Mouse (Mus musculus): ENCODE results near the gene Depdc7.

- TF ChIP-seq SRF (IDR thresholded peaks at IDR 0.05; ENCODE audit: control insufficient read depth, insufficient read length, low read depth), result no peak
- TF ChIP-seq POLR2AphosphoS2 (IDR thresholded peaks at IDR 0.05; ENCODE audit: insufficient read length, low read depth), result no peak
- TF ChIP-seq TCF12 (IDR thresholded peaks at IDR 0.05; ENCODE audit: insufficient read depth, poor library complexity, severe bottlenecking), result no peak
- no peak for TF ChIP-seq POLR2A (IDR thresholded peaks at IDR 0.05; ENCODE audit: insufficient read length, low read depth)
- no peak for TF ChIP-seq MYOD1 (IDR thresholded peaks at IDR 0.05; ENCODE audit: control insufficient read depth in 1 of 3, insufficient read length in 2 of 3, low read depth in 2 of 3)
- no peak for TF ChIP-seq CEBPB (IDR thresholded peaks at IDR 0.05; ENCODE audit: insufficient read depth, poor library complexity, severe bottlenecking)
- TF ChIP-seq USF1 (IDR thresholded peaks at IDR 0.05; ENCODE audit: low read depth), result no peak
- no peak for TF ChIP-seq TCF3 (IDR thresholded peaks at IDR 0.05; ENCODE audit: insufficient read length, low read depth)
- no peak for TF ChIP-seq E2F4 (IDR thresholded peaks at IDR 0.05; ENCODE audit: insufficient read depth)
- TF ChIP-seq REST (IDR thresholded peaks at IDR 0.05; ENCODE audit: insufficient read depth, insufficient read length), result no peak
- TF ChIP-seq MYOG (IDR thresholded peaks at IDR 0.05; ENCODE audit: control insufficient read depth in 1 of 3, insufficient read depth in 1 of 3, insufficient read length in 2 of 3, low read depth in 2 of 3), result no peak
Measured at GRCm38 (mm10) chr2:104690720-104691119, 52.0 kb downstream of the Depdc7 start.

Data from myocyte (in vitro differentiated cells).